Mouse (Mus musculus) intestine, postnatal 0 days (tissue): ENCODE measurements around the gene Mtfr1l. TPM values are rescaled to one million over a fixed set of nuclear protein-coding genes. Genes with fewer than 3 reads are reported as not detected.

Experiments used
- ATAC-seq: fragments of 200-750 bp; cut with Nextera tagmentation; 2 replicates; pipeline ENCODE4 v1.8.0; 2017; ENCODE audit warnings: mild to moderate bottlenecking, moderate TSS enrichment, moderate library complexity
- H3K27ac ChIP-seq: fragments of 300-500 bp; sonication (generic); 2 replicates; pipeline ENCODE4 v1.5.1; 2014; ENCODE audit warnings: mild to moderate bottlenecking, low read depth, low read length, moderate library complexity
- H3K27me3 ChIP-seq: fragments of 300-500 bp; sonication (generic); replicated peaks from 2 replicates; pipeline ENCODE4 v1.6.1; 2014; ENCODE audit warnings: low read length, mixed read lengths; ENCODE audit not compliant: control insufficient read depth, insufficient read depth
- H3K36me3 ChIP-seq: fragments of 300-500 bp; sonication (generic); 2 replicates; pipeline ENCODE4 v1.6.1; 2014; ENCODE audit warnings: mild to moderate bottlenecking, moderate library complexity; ENCODE audit not compliant: control insufficient read depth, insufficient read depth
- H3K4me1 ChIP-seq: fragments of 300-500 bp; sonication (generic); replicated peaks from 2 replicates; pipeline ENCODE4 v1.6.1; 2014; ENCODE audit warnings: antibody characterized with exemption, low read length, mixed read lengths; ENCODE audit not compliant: control insufficient read depth, insufficient read depth
- H3K4me2 ChIP-seq: fragments of 300-500 bp; sonication (generic); replicated peaks from 2 replicates; pipeline ENCODE4 v1.6.1; 2014; ENCODE audit warnings: low read depth, mild to moderate bottlenecking, moderate library complexity
- H3K4me3 ChIP-seq: fragments of 300-500 bp; sonication (generic); 2 replicates; pipeline ENCODE4 v1.5.1; 2014; ENCODE audit warnings: low read depth, low read length
- H3K9ac ChIP-seq: fragments of 300-500 bp; sonication (generic); 2 replicates; pipeline ENCODE4 v1.6.1; 2014; ENCODE audit warnings: mild to moderate bottlenecking, low read depth, low read length
- H3K9me3 ChIP-seq: fragments of 300-500 bp; sonication (generic); 2 replicates; pipeline ENCODE4 v1.6.1; 2016; ENCODE audit warnings: mixed run types; ENCODE audit not compliant: control insufficient read depth
- CTCF ChIP-seq: sonication (generic); IDR thresholded peaks from 2 replicates; pipeline ENCODE4 v1.5.1; 2016; ENCODE audit warnings: low read depth, mild to moderate bottlenecking, control low read depth, antibody characterized with exemption, moderate library complexity
- WGBS: fragments of 180-500 bp; shearing (Covaris S2); extraction: QIAGEN DNeasy Blood & Tissue Kit; methylation state at CpG from one replicate; pipeline ENCODE4 v1.1.7; 2014; 5-methylcytosine and 5-hydroxymethylcytosine counted together
- polyA plus RNA-seq: library from polyadenylated mRNA; unstranded; fragments of >200 nt; fragmentation: Nextera tagmentation; extraction: Ambion mirVana; gene quantifications from 2 replicates; pipeline ENCODE4 v1.2.1, GENCODE M21; 2015

Mtfr1l gene
- polyA plus RNA-seq, 1 experiment from 2014 or later, result 84.5 TPM

DNA sequence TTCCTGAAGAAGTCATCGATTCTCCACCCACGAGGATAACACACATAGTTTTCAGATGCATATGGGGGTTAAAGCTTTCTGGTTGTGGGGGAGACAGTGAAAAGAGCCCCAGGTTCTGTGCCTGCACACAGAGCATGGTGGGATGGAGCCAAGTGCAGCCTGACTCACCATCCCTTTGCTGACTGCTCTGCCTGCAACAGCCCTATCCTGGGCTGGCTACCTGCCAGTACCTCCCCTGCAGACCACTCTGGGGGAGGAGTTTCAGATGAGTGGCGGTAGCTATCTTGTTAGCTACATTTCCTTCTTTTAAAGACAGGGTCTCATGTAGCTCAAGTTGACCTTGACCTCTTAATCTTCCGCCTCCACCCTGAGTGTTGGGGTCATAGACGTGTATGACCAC, 43.2 kb upstream of the Mtfr1l start:
- TF ChIP-seq CTCF, result no peak
- no peaks in the 10 kb centered on the region for H3K27me3 ChIP-seq
- no peaks in the 10 kb centered on the region for H3K4me1 ChIP-seq
- H3K4me2 ChIP-seq, result no peak overlapping the region
- no peak overlapping the region for H3K27ac ChIP-seq
- no peak overlapping the region for H3K9ac ChIP-seq
- ATAC-seq, result no peak
- 56% methylated on average over 5 of the region's 5 CpGs for WGBS
- H3K9me3 ChIP-seq, result no peaks in the 10 kb centered on the region
- peaks cover 6% of the 10 kb centered on the region; the same call in 1 of the 2 replicates for H3K36me3 ChIP-seq
- H3K4me3 ChIP-seq, result no peak overlapping the region

DNA sequence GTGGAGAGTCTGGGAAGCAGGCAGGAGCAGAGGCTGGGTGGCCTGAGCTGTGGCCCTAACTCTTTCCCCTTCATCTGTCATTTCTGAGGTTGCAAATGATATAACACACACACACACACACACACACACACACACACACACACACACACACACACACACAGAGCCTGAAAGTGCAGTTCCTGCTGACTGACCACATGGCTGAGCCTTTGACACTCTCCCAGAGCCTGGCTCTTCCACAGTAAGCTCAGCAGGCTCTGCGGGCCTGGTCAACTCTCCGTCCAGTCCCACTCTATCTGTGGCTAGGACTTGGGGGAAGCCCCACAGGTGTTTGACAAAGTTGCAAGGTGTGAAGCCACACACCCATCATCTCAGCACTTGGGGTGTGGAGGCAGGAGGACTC, 42.1 kb upstream of the Mtfr1l start:
- H3K4me2 ChIP-seq, result no peak overlapping the region
- no peaks in the 10 kb centered on the region for H3K9me3 ChIP-seq
- no peak for ATAC-seq
- H3K27ac ChIP-seq, result no peak overlapping the region
- no peaks in the 10 kb centered on the region for H3K27me3 ChIP-seq
- no peak for TF ChIP-seq CTCF
- 70% methylated on average over 2 of the region's 2 CpGs for WGBS
- H3K4me3 ChIP-seq, result no peak overlapping the region
- no peak overlapping the region for H3K9ac ChIP-seq
- H3K36me3 ChIP-seq, result peaks cover 6% of the 10 kb centered on the region; the same call in 1 of the 2 replicates
- no peaks in the 10 kb centered on the region for H3K4me1 ChIP-seq

DNA sequence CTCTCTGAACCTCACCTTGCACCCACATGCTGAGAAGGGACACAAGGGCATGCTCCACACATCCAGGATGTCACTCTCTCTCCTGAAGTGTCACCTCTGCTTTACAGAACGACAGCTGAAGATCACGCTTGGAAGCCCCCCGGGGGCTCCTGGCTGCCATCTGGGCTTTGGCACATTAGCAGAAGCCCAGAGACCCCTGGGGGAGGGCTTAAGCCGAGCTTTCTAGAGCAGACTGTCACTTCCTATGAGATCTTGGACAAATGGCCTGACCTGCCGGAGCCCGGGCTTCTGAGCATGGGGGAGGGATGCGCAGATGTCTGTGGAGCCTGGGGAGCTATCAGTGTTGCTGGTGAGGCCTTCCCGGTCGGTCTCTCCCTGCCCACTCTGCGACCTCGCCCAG, 40.3 kb upstream of the Mtfr1l start:
- Histone ChIP-seq H3K9me3 (no peaks in the 10 kb centered on the region), H3K27ac (no peak overlapping the region), H3K4me1 (no peaks in the 10 kb centered on the region), H3K4me3 (no peak overlapping the region), H3K36me3 (peaks cover 6% of the 10 kb centered on the region; the same call in 1 of the 2 replicates), H3K4me2 (no peak overlapping the region), H3K9ac (no peak overlapping the region), H3K27me3 (no peaks in the 10 kb centered on the region)
- WGBS, result 65% methylated on average over 11 of the region's 11 CpGs
- no peak for TF ChIP-seq CTCF
- no peak for ATAC-seq

DNA sequence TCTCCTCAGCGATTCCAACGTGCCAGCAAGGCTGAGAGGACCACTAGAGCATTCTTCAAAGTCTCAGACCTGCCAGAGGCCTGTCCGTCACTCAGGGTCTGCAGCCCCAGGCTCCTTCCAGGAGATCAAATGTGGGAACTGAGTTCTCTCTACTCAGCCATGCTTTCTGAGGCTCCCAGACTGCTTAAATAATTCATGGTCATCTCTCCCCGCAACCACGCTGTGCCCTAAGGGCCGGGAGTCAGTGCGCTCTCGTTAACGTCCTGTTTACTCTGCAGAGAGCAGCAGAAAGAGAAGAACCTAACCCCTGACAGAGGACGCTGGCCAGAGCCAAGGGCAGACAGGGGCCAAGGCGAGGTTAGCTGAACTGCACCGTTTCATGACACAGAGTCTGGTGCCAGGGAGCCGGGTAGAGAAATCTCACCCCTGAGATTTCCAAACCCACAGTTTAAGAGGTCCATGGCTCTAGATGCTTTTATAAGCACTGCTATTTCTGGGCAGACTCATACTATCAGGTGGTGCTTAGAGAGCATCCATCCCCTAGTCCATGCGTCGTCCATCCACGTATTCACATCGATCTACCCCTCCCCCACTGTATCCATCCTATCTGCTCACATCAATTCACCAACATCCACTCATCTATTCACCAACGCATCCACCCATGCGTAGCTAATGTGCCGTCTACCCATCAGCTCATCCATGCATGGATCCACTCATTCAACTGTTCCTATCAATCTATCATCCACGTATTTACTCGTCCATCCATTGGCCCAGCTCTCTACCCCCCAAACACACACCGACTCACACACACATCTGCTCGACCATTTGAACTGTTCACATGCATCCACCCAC, 37.5 kb upstream of the Mtfr1l start:
- Histone ChIP-seq H3K4me2 (no peak overlapping the region), H3K4me3 (no peak overlapping the region), H3K27me3 (no peaks in the 10 kb centered on the region), H3K36me3 (peaks cover 6% of the 10 kb centered on the region; the same call in 1 of the 2 replicates), H3K27ac (no peak overlapping the region), H3K4me1 (no peaks in the 10 kb centered on the region), H3K9me3 (no peaks in the 10 kb centered on the region), H3K9ac (no peak overlapping the region)
- 74% methylated on average over 24 of the region's 24 CpGs for WGBS
- no peak for ATAC-seq
- no peak for TF ChIP-seq CTCF

DNA sequence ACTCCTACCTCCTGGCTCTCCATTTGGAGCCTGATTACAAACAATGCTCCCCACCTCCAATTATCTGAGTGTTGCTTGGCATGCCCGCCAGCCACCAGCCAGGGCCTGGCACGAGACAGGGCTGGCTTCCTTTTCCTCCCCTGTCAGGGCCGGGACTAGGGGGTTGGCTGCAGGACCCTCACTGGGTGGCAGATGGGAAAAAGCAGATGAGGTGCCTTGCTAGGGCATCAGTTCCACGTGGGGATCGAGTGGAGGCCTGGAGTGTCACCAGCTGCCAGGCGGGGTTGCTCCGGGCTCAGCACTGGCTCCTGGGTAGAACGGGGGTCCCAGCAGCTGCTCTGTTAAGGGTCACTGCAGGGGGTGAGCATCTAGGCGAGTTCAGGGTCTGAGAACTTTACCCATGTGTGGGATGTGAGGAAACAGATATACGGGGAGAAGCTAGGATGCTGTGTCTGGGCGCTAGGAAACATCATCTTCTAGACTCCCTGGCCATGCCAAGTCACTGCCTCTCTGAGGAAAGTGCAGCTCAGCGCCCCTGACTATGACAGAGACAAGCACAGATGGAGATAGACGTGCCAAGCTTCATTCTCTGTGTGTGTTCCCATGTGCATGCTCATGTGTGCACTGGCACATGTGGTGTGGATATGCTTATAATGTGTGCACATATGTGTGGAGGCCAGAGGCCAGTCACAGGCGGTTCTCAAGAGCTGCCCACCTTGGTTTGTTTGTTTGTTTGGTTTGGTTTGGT, 35.7 kb upstream of the Mtfr1l start:
- Histone ChIP-seq H3K4me2 (no peak overlapping the region), H3K4me3 (no peak overlapping the region), H3K36me3 (peaks cover 6% of the 10 kb centered on the region; the same call in 1 of the 2 replicates), H3K9ac (no peak overlapping the region), H3K4me1 (no peaks in the 10 kb centered on the region), H3K27me3 (no peaks in the 10 kb centered on the region), H3K27ac (no peak overlapping the region), H3K9me3 (no peaks in the 10 kb centered on the region)
- 80% methylated on average over 14 of the region's 14 CpGs for WGBS
- no peak for ATAC-seq
- no peak for TF ChIP-seq CTCF

DNA sequence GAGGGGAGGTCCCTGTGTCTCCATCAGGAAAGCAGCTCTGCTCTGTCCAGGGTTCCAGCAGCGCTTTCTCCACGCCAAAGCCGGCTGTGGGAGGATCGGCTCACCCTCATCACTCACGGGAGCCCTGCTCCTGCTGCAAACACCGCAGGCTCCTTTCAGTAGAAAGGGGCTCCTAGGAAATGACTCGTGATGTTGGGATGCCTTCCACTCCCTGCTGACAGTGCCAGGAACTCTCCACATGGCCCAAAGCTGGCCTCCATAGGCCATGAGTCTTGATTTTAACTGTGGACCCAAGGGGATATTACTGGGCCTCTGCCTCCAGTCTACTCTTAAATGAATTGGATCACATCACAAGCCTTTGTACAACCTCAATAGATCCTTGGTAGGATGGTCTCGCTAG, 34.6 kb upstream of the Mtfr1l start:
- Histone ChIP-seq H3K4me3 (no peak overlapping the region), H3K4me1 (no peaks in the 10 kb centered on the region), H3K27me3 (no peaks in the 10 kb centered on the region), H3K36me3 (peaks cover 3% of the 10 kb centered on the region; the same call in 1 of the 2 replicates), H3K27ac (no peak overlapping the region), H3K9ac (no peak overlapping the region), H3K9me3 (no peaks in the 10 kb centered on the region), H3K4me2 (no peak overlapping the region)
- WGBS, result 81% methylated on average over 8 of the region's 8 CpGs
- ATAC-seq, result no peak
- TF ChIP-seq CTCF, result no peak
